Mouse (Mus musculus): ENCODE measurements around the gene Kif5a. TPM values are rescaled to one million over a fixed set of nuclear protein-coding genes. Genes with fewer than 3 reads are reported as not detected.

Gene Kif5a
- polyA plus RNA-seq, 1 experiment, result 0.29 TPM

GRCm38 (mm10) chr10:127282620-127283215 lies 19.6 kb upstream of the Kif5a start:
- H3K4me3 ChIP-seq (ENCODE audit: insufficient read depth, poor library complexity, severe bottlenecking), result no peak overlapping the region
- H3K36me3 ChIP-seq (ENCODE audit: control insufficient read depth, insufficient read depth), result peaks cover 80% of the 10 kb centered on the region
- TF ChIP-seq CEBPB (IDR thresholded peaks at IDR 0.05; ENCODE audit: low read depth), result no peak
- no peak for TF ChIP-seq CTCF (IDR thresholded peaks at IDR 0.05; ENCODE audit: control insufficient read depth, insufficient read depth, insufficient read length)
- no peak for TF ChIP-seq MAX (IDR thresholded peaks at IDR 0.05)
- TF ChIP-seq FOSL1 (IDR thresholded peaks at IDR 0.05; ENCODE audit: insufficient read depth, low read length, poor library complexity, severe bottlenecking), result no peak
- TF ChIP-seq USF1 (IDR thresholded peaks at IDR 0.05; ENCODE audit: low read depth), result no peak
- TF ChIP-seq MYOG (IDR thresholded peaks at IDR 0.05; ENCODE audit: control insufficient read depth, extremely low read depth, insufficient read length), result no peak
- TF ChIP-seq MYOD1 (IDR thresholded peaks at IDR 0.05; ENCODE audit: control insufficient read depth, insufficient read length, low read depth), result no peak
- H3K79me2 ChIP-seq (ENCODE audit: control insufficient read depth, insufficient read depth), result peaks cover 21% of the 10 kb centered on the region
- no peaks in the 10 kb centered on the region for H3K27me3 ChIP-seq (ENCODE audit: control insufficient read depth, insufficient read depth, insufficient read length)
- peaks cover 15% of the 10 kb centered on the region for H3K79me3 ChIP-seq (ENCODE audit: low read depth)
- no peak overlapping the region for H3ac ChIP-seq (ENCODE audit: control insufficient read depth, insufficient read length, low read depth)

- no peak for TF ChIP-seq CEBPB (IDR thresholded peaks at IDR 0.05; ENCODE audit: low read depth)
- TF ChIP-seq MYOD1 (IDR thresholded peaks at IDR 0.05; ENCODE audit: control insufficient read depth, insufficient read length, low read depth), result no peak
- no peak for TF ChIP-seq MYOG (IDR thresholded peaks at IDR 0.05; ENCODE audit: control insufficient read depth, extremely low read depth, insufficient read length)
- TF ChIP-seq USF1 (IDR thresholded peaks at IDR 0.05; ENCODE audit: low read depth), result no peak
- no peak for TF ChIP-seq MAX (IDR thresholded peaks at IDR 0.05)
- no peak for TF ChIP-seq CTCF (IDR thresholded peaks at IDR 0.05; ENCODE audit: control insufficient read depth, insufficient read depth, insufficient read length)
- TF ChIP-seq FOSL1 (IDR thresholded peaks at IDR 0.05; ENCODE audit: insufficient read depth, low read length, poor library complexity, severe bottlenecking), result no peak
- Histone ChIP-seq H3K27me3 (ENCODE audit: control insufficient read depth, insufficient read depth, insufficient read length) (no peaks in the 10 kb centered on the region), H3K36me3 (ENCODE audit: control insufficient read depth, insufficient read depth) (peaks cover 91% of the 10 kb centered on the region), H3ac (ENCODE audit: control insufficient read depth, insufficient read length, low read depth) (no peak overlapping the region), H3K79me3 (ENCODE audit: low read depth) (peaks cover 1% of the 10 kb centered on the region), H3K79me2 (ENCODE audit: control insufficient read depth, insufficient read depth) (peaks cover 7% of the 10 kb centered on the region), H3K4me3 (ENCODE audit: insufficient read depth, poor library complexity, severe bottlenecking) (no peak overlapping the region)
Measured at GRCm38 (mm10) chr10:127281316-127281715, 18.2 kb upstream of the Kif5a start.

- TF ChIP-seq CTCF (IDR thresholded peaks at IDR 0.05; ENCODE audit: control insufficient read depth, insufficient read depth, insufficient read length) (no peak), USF1 (IDR thresholded peaks at IDR 0.05; ENCODE audit: low read depth) (no peak), MYOG (IDR thresholded peaks at IDR 0.05; ENCODE audit: control insufficient read depth, extremely low read depth, insufficient read length) (no peak), MYOD1 (IDR thresholded peaks at IDR 0.05; ENCODE audit: control insufficient read depth, insufficient read length, low read depth) (no peak), MAX (IDR thresholded peaks at IDR 0.05) (no peak), CEBPB (IDR thresholded peaks at IDR 0.05; ENCODE audit: low read depth) (no peak), FOSL1 (IDR thresholded peaks at IDR 0.05; ENCODE audit: insufficient read depth, low read length, poor library complexity, severe bottlenecking) (no peak)
- H3K4me3 ChIP-seq (ENCODE audit: insufficient read depth, poor library complexity, severe bottlenecking), result no peak overlapping the region
- H3K79me2 ChIP-seq (ENCODE audit: control insufficient read depth, insufficient read depth), result no peaks in the 10 kb centered on the region
- H3K27me3 ChIP-seq (ENCODE audit: control insufficient read depth, insufficient read depth, insufficient read length), result no peaks in the 10 kb centered on the region
- peaks cover 1% of the 10 kb centered on the region for H3K79me3 ChIP-seq (ENCODE audit: low read depth)
- peaks cover 92% of the 10 kb centered on the region for H3K36me3 ChIP-seq (ENCODE audit: control insufficient read depth, insufficient read depth)
- no peak overlapping the region for H3ac ChIP-seq (ENCODE audit: control insufficient read depth, insufficient read length, low read depth)
Measured at GRCm38 (mm10) chr10:127279730-127280129, 16.6 kb upstream of the Kif5a start.

- H3ac ChIP-seq (ENCODE audit: control insufficient read depth, insufficient read length, low read depth), result no peak overlapping the region
- H3K36me3 ChIP-seq (ENCODE audit: control insufficient read depth, insufficient read depth), result peaks cover 74% of the 10 kb centered on the region
- H3K4me3 ChIP-seq (ENCODE audit: insufficient read depth, poor library complexity, severe bottlenecking), result no peak overlapping the region
- H3K27me3 ChIP-seq (ENCODE audit: control insufficient read depth, insufficient read depth, insufficient read length), result no peaks in the 10 kb centered on the region
- H3K79me2 ChIP-seq (ENCODE audit: control insufficient read depth, insufficient read depth), result peaks cover 11% of the 10 kb centered on the region
- peaks cover 7% of the 10 kb centered on the region for H3K79me3 ChIP-seq (ENCODE audit: low read depth)
- TF ChIP-seq USF1 (IDR thresholded peaks at IDR 0.05; ENCODE audit: low read depth) (no peak), MYOD1 (IDR thresholded peaks at IDR 0.05; ENCODE audit: control insufficient read depth, insufficient read length, low read depth) (no peak), MAX (IDR thresholded peaks at IDR 0.05) (no peak), MYOG (IDR thresholded peaks at IDR 0.05; ENCODE audit: control insufficient read depth, extremely low read depth, insufficient read length) (no peak), CTCF (IDR thresholded peaks at IDR 0.05; ENCODE audit: control insufficient read depth, insufficient read depth, insufficient read length) (no peak)
Measured at GRCm38 (mm10) chr10:127274261-127275022, 11.3 kb upstream of the Kif5a start.

GRCm38 (mm10) chr10:127272371-127272770 lies 9.2 kb upstream of the Kif5a start:
- peaks cover 18% of the 10 kb centered on the region for H3K79me3 ChIP-seq (ENCODE audit: low read depth)
- H3ac ChIP-seq (ENCODE audit: control insufficient read depth, insufficient read length, low read depth), result no peak overlapping the region
- H3K4me3 ChIP-seq (ENCODE audit: insufficient read depth, poor library complexity, severe bottlenecking), result no peak overlapping the region
- H3K36me3 ChIP-seq (ENCODE audit: control insufficient read depth, insufficient read depth), result peaks cover 73% of the 10 kb centered on the region
- no peaks in the 10 kb centered on the region for H3K27me3 ChIP-seq (ENCODE audit: control insufficient read depth, insufficient read depth, insufficient read length)
- no peak for TF ChIP-seq MYOG (IDR thresholded peaks at IDR 0.05; ENCODE audit: control insufficient read depth, extremely low read depth, insufficient read length)
- TF ChIP-seq CTCF (IDR thresholded peaks at IDR 0.05; ENCODE audit: control insufficient read depth, insufficient read depth, insufficient read length), result no peak
- TF ChIP-seq FOSL1 (IDR thresholded peaks at IDR 0.05; ENCODE audit: insufficient read depth, low read length, poor library complexity, severe bottlenecking), result no peak
- no peak for TF ChIP-seq MYOD1 (IDR thresholded peaks at IDR 0.05; ENCODE audit: control insufficient read depth, insufficient read length, low read depth)
- no peak for TF ChIP-seq CEBPB (IDR thresholded peaks at IDR 0.05; ENCODE audit: low read depth)
- TF ChIP-seq MAX (IDR thresholded peaks at IDR 0.05), result no peak
- no peak for TF ChIP-seq USF1 (IDR thresholded peaks at IDR 0.05; ENCODE audit: low read depth)
- H3K79me2 ChIP-seq (ENCODE audit: control insufficient read depth, insufficient read depth), result peaks cover 32% of the 10 kb centered on the region

All from C2C12 (cell line).